Mouse (Mus musculus): ENCODE data around the gene Svbp.

Gene Svbp

GRCm38 (mm10) chr4:119194909-119195581, at the start of gene Svbp:
Svbp (plus strand) TSS chr4:119195306.
- TF ChIP-seq GATA4 (IDR thresholded peaks at IDR 0.05; ENCODE audit: insufficient replicate concordance, low read length), result no peak

DNA sequence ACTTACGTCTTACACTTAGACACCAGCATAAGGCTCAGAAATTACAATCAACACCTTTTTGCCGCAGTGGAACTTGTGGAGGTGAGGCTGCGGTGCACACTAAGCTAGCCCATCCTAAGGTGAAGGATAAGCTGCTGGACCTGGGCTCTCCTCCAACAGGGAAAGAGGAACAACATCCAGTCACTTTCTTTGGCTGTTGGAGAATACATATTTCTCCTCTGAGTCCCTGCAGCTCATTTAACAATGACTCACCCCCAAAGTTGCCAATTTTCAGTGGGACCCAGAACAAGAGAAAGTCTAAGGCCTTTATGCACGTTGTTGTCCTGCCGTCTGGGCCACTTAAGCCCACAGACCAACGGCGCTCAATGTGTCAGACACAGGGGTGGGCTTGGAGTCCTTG, 48.3 kb upstream of the Svbp start:
- TF ChIP-seq GATA4 (IDR thresholded peaks at IDR 0.05; ENCODE audit: insufficient replicate concordance, low read length), result no peak

GRCm38 (mm10) chr4:119147347-119147746, 47.8 kb upstream of the Svbp start:
- no peak for TF ChIP-seq GATA4 (IDR thresholded peaks at IDR 0.05; ENCODE audit: insufficient replicate concordance, low read length)

DNA sequence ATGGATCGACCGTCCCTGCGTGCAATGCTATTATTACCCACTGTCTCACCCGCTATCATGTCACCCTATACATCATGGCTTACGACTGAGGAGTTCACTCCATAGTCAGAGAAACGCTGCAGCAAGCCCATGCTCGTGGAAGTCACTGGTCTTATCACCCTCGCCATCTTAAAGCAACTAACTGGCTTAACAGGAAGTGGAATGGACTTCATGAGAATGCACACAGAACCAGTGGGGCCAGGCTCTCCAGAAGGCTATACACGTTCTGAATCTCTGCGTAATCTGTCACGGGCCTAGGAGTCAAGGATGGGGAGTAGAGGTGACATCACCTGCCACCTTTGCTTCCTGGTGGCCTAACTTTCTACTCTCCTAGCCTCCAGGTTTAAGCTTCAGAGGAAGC, 46.4 kb upstream of the Svbp start:
- no peak for TF ChIP-seq GATA4 (IDR thresholded peaks at IDR 0.05; ENCODE audit: insufficient replicate concordance, low read length)

DNA sequence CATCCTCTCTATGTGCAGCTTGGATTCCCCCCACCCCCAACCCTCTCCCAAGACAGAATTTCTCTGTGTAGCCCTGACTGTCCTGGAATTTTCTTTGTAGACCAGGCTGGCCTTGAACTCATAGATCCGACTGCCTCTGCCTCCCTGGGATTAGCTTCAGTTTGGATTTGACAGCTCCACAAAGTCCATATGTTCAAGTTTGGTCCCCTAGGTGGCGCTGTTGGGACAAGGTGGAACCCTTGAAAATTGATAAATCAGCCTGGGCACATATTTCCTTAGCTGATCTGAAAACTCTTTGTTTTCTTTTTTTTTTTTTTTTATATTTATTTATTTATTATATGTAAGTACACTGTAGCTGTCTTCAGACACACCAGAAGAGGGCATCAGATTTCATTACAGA, 37.9 kb upstream of the Svbp start:
- no peak for TF ChIP-seq GATA4 (IDR thresholded peaks at IDR 0.05; ENCODE audit: insufficient replicate concordance, low read length)

GRCm38 (mm10) chr4:119157891-119158290, 37.2 kb upstream of the Svbp start:
- TF ChIP-seq GATA4 (IDR thresholded peaks at IDR 0.05; ENCODE audit: insufficient replicate concordance, low read length), result no peak

GRCm38 (mm10) chr4:119161358-119161757, 33.7 kb upstream of the Svbp start:
- no peak for TF ChIP-seq GATA4 (IDR thresholded peaks at IDR 0.05; ENCODE audit: insufficient replicate concordance, low read length)

GRCm38 (mm10) chr4:119162990-119163389, 32.1 kb upstream of the Svbp start:
- no peak for TF ChIP-seq GATA4 (IDR thresholded peaks at IDR 0.05; ENCODE audit: insufficient replicate concordance, low read length)

DNA sequence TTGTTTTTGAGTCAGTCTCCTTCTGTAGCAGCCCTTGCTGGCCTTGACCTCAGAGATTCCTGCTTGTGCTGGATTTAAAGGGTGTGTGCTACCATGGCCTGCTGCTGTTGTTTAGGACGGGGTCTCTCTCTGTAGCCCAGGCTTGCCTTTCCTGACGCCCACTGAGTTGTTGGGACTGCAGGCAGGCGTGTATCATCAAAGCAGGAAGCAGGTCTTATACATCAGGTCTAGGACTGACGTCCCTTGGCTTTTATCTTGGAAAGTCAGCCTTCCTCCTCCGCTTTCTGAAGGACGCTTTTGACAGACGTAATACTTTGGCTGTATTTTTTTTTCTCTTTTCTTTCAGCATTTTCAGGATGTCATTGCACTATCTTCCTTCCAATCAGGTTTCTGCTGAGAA, 29.2 kb upstream of the Svbp start:
- no peak for TF ChIP-seq GATA4 (IDR thresholded peaks at IDR 0.05; ENCODE audit: insufficient replicate concordance, low read length)

GRCm38 (mm10) chr4:119167068-119167467, 28.0 kb upstream of the Svbp start:
- TF ChIP-seq GATA4 (IDR thresholded peaks at IDR 0.05; ENCODE audit: insufficient replicate concordance, low read length), result no peak

DNA sequence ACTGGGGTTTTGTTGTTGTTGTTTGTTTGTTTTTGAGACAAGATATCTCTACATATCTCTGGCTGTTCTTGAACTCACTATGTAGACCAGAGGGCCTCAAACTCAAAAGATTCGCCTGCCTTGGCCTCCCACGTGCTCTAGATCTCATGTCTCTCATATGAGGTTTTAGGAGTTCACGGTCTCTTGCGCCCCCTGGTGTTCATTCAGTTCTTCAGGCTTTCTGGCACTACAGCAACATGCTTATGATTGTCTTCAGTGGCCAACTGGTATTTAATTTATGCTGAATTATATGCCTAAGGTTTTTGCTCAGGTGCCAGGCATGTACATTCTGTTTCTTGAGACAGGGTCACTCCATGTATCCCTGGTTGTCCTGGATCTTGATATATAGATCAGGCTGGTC, 27.4 kb upstream of the Svbp start:
- TF ChIP-seq GATA4 (IDR thresholded peaks at IDR 0.05; ENCODE audit: insufficient replicate concordance, low read length), result no peak

- TF ChIP-seq GATA4 (IDR thresholded peaks at IDR 0.05; ENCODE audit: insufficient replicate concordance, low read length), result no peak
Observed at GRCm38 (mm10) chr4:119172919-119173650, 22.0 kb upstream of the Svbp start.

- no peak for TF ChIP-seq GATA4 (IDR thresholded peaks at IDR 0.05; ENCODE audit: insufficient replicate concordance, low read length)
Observed at GRCm38 (mm10) chr4:119173851-119174453, 21.2 kb upstream of the Svbp start, which contains the start of gene Zfp691. Zfp691 (minus strand) TSS chr4:119174195.

DNA sequence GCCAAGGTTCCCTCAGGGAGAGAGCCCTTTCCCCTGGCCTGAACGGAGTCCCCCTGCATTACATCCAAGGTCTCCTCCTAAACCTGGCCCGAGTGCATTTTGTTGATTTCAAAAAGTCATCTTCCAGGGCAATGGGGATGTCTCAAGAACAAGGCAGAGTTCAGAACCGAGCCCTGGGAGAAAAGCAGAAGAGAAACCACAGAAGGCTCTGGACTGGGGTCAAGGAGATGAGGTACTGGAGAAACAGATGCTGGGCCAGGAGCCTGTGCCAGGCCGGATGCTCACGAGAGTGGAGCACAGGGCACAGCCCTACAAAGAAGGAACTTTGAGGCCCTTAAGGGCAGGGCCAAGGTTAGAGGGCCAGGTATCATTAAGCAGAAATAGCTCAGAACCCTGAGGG, 17.4 kb upstream of the Svbp start:
- TF ChIP-seq GATA4 (IDR thresholded peaks at IDR 0.05; ENCODE audit: insufficient replicate concordance, low read length), result no peak

GRCm38 (mm10) chr4:119178331-119178730, 16.8 kb upstream of the Svbp start:
- TF ChIP-seq GATA4 (IDR thresholded peaks at IDR 0.05; ENCODE audit: insufficient replicate concordance, low read length), result no peak

DNA sequence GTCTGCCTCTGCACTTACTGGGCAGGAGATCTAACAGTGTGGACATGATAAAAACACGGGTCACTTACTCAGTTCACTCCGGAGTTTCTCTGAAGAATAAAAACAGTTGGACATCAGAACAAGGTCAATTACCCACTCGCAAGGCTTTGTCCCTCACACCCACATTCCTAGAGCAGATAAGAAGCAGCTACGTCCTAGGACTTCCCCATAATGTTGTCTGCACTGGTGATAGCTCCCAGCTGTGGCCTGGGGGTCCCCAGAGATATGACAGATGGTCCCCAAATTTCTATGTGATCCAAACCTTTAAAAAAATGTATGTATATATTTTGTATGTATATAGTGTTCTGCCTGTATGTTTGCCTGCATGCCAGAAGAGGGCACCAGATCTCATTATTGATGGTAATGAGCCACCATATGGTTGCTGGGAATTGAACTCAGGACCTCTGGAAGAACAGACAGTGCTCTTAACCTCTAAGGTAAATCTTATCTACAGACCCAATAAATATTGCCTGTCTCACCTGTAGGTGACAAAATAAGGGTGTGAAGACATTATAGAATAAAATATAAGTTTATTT, 14.9 kb upstream of the Svbp start:
- no peak for TF ChIP-seq GATA4 (IDR thresholded peaks at IDR 0.05; ENCODE audit: insufficient replicate concordance, low read length)
